Mouse (Mus musculus) hindbrain, embryonic 14.5 days (tissue): ENCODE results near the gene Wnt16. TPM values are rescaled to one million over a fixed set of nuclear protein-coding genes. Genes with fewer than 3 reads are reported as not detected.

Experiments
- ATAC-seq: fragments of 200-750 bp; cut with Nextera tagmentation; 2 replicates; pipeline ENCODE4 v1.8.0; 2017; ENCODE audit warnings: moderate number of reproducible peaks, mild to moderate bottlenecking, moderate TSS enrichment, moderate library complexity; ENCODE audit not compliant: low FRiP score
- DNase-seq: peaks from one replicate; pipeline ENCODE4 v3.0.0-alpha.2; 2015; ENCODE audit warnings: low spot score
- H3K27ac ChIP-seq: fragments of 300-500 bp; sonication (generic); 2 replicates; pipeline ENCODE4 v1.5.1; 2014; ENCODE audit warnings: mild to moderate bottlenecking, moderate library complexity
- H3K27me3 ChIP-seq: fragments of 300-500 bp; sonication (generic); 2 replicates; pipeline ENCODE4 v1.6.1; 2014; ENCODE audit warnings: mild to moderate bottlenecking, low read length, mixed read lengths; ENCODE audit not compliant: control insufficient read depth, insufficient read depth
- H3K36me3 ChIP-seq: fragments of 300-500 bp; sonication (generic); replicated peaks from 2 replicates; pipeline ENCODE4 v1.6.1; 2014; ENCODE audit not compliant: control insufficient read depth, insufficient read depth
- H3K4me1 ChIP-seq: fragments of 300-500 bp; sonication (generic); replicated peaks from 2 replicates; pipeline ENCODE4 v1.6.1; 2014; ENCODE audit warnings: antibody characterized with exemption, low read length, mixed read lengths; ENCODE audit not compliant: control insufficient read depth, insufficient read depth
- H3K4me2 ChIP-seq: fragments of 300-500 bp; sonication (generic); replicated peaks from 2 replicates; pipeline ENCODE4 v1.6.1; 2014; ENCODE audit warnings: mild to moderate bottlenecking, moderate library complexity
- H3K4me3 ChIP-seq: fragments of 300-500 bp; sonication (generic); replicated peaks from 2 replicates; pipeline ENCODE4 v1.5.1; 2014; ENCODE audit warnings: mild to moderate bottlenecking, low read length
- H3K9ac ChIP-seq: fragments of 300-500 bp; sonication (generic); 2 replicates; pipeline ENCODE4 v1.6.1; 2014
- H3K9me3 ChIP-seq: fragments of 300-500 bp; sonication (generic); 2 replicates; pipeline ENCODE4 v1.6.1; 2016; ENCODE audit warnings: low read length; ENCODE audit not compliant: control insufficient read depth
- WGBS: fragments of 180-500 bp; shearing (Covaris S2); extraction: QIAGEN DNeasy Blood & Tissue Kit; methylation state at CpG from one replicate; pipeline ENCODE4 v1.1.7; 2014; 5-methylcytosine and 5-hydroxymethylcytosine counted together
- polyA plus RNA-seq: library from polyadenylated mRNA; unstranded; fragments of >200 nt; fragmentation: Nextera tagmentation; extraction: Ambion mirVana; gene quantifications from 2 replicates; pipeline ENCODE4 v1.2.1, GENCODE M21; 2014

The Wnt16 gene
- polyA plus RNA-seq, 1 experiment from 2014 or later: 0.16 TPM

DNA sequence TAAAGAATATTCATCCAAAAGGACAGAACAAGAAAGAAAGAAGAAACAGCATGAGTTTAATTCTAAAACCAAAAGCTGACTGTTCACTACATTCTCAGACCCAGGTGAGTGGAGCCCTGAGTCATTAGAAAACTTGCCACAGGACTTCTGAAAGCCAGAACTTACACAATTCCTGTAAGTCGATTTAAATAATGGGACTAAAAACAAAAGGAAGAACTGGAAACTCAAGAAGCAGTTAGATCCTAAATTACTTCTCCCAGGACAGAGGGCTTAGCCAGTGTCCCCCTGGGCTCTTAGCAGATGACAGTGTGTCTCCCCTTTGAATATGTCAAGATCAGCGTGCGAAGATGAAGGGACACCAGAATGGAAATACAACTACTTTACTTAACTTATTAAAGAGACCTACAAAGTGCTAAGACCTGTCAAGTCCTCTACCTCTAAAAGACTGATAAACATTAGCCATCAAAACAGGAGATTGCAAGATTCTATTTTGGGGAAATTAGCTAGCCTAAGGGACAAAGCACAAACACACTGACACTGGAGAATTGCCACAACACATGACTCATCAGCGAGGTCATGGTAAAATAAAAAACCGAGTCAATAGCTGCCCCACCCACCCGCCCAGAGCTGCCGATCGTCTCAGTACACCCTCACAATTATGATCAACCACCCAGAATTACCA lies 18.0 kb upstream of the Wnt16 start:
- H3K9me3 ChIP-seq: no peaks in the 10 kb centered on the region
- DNase-seq: no peak
- ATAC-seq: no peak
- no peaks in the 10 kb centered on the region for H3K27me3 ChIP-seq
- 84% methylated on average over 8 of the region's 8 CpGs for WGBS
- H3K4me3 ChIP-seq: no peak overlapping the region
- H3K4me2 ChIP-seq: no peak overlapping the region
- H3K36me3 ChIP-seq: no peaks in the 10 kb centered on the region
- no peaks in the 10 kb centered on the region for H3K4me1 ChIP-seq
- no peak overlapping the region for H3K9ac ChIP-seq
- H3K27ac ChIP-seq: no peak overlapping the region

DNA sequence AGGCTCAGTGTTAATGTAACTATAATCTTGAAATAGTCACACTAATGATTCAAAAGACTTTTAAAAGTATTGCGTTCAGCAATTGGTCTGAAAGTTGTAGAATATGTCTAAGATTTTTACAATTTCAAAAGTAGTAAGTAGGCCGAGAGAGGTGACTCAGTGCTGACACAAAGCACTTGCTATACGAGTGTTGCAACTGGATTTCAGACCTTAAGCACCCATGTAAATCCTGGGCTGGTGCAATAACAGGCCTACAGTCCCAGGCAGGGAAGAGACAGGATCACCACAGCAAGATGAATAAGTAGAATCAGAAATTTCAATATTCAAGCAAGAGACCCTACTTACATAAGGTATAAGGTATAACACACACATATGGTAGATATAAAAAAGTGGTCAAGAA lies 10.1 kb upstream of the Wnt16 start:
- Histone ChIP-seq H3K27ac (no peak overlapping the region), H3K4me2 (no peak overlapping the region), H3K27me3 (no peaks in the 10 kb centered on the region), H3K4me1 (no peaks in the 10 kb centered on the region), H3K4me3 (no peak overlapping the region), H3K9me3 (no peaks in the 10 kb centered on the region), H3K9ac (no peak overlapping the region), H3K36me3 (no peaks in the 10 kb centered on the region)
- 93% methylated on average over 3 of the region's 3 CpGs for WGBS
- no peak for DNase-seq
- ATAC-seq: no peak

DNA sequence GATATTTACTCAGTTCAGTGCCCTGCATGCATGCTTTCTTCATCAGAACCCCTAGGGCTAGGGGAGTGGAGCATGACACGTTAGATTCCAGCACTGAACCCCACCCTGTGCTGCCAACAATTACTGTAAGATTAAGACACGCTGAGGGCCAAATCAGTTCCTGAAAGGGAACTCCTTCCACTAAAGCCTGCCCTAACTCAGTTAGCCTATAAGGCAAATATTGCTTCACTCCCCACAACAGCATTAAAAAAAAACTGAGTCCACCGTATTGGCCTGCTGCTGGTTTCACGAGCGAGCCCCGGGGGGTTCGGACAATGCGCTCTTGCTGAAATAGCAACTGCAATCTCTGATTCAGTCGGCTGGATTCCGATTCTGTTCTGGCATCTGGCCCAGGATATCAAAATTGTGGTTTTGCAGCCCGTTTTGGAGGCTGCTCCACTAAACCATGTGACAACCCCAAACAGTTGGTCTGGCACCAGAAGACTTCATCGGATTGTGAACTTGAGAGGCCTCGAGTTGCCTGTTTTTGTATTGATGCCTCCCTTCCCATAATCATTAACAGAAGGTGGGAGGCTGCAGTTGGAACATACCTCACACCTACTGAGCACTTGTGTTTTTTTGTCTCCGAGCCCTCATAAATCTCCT lies 7.7 kb upstream of the Wnt16 start:
- Histone ChIP-seq H3K4me1 (no peaks in the 10 kb centered on the region), H3K4me2 (no peak overlapping the region; the same call in 1 of the 2 replicates), H3K27me3 (no peaks in the 10 kb centered on the region), H3K9me3 (no peaks in the 10 kb centered on the region), H3K27ac (no peak overlapping the region), H3K9ac (no peak overlapping the region), H3K4me3 (no peak overlapping the region), H3K36me3 (no peaks in the 10 kb centered on the region)
- ATAC-seq: no peak
- 56% methylated on average over 14 of the region's 14 CpGs for WGBS
- no peak for DNase-seq

DNA sequence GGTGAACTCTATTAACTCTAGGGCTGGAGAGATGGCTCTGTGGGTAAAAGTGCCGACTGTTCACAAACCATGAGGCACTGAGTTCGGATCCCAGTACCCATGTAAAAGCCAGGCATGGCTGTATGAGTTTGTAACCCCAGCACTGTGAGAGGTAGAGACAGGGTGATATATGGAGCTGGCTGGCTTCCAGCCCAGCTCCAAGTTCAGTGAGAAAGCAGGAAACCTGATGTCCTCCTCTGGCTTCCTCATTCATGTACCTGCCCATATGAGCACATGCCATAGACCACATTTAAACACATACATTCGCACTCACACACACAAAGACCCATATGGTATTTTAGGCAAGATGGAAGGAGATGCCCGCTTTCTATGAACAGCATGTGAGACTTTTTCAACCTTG lies 5.6 kb upstream of the Wnt16 start:
- WGBS: 90% methylated on average over 4 of the region's 4 CpGs
- Histone ChIP-seq H3K27me3 (peaks cover 11% of the 10 kb centered on the region; the same call in 1 of the 2 replicates), H3K4me1 (no peaks in the 10 kb centered on the region), H3K9ac (no peak overlapping the region), H3K9me3 (no peaks in the 10 kb centered on the region), H3K4me2 (no peak overlapping the region), H3K36me3 (no peaks in the 10 kb centered on the region), H3K27ac (no peak overlapping the region), H3K4me3 (no peak overlapping the region)
- no peak for DNase-seq
- no peak for ATAC-seq

DNA sequence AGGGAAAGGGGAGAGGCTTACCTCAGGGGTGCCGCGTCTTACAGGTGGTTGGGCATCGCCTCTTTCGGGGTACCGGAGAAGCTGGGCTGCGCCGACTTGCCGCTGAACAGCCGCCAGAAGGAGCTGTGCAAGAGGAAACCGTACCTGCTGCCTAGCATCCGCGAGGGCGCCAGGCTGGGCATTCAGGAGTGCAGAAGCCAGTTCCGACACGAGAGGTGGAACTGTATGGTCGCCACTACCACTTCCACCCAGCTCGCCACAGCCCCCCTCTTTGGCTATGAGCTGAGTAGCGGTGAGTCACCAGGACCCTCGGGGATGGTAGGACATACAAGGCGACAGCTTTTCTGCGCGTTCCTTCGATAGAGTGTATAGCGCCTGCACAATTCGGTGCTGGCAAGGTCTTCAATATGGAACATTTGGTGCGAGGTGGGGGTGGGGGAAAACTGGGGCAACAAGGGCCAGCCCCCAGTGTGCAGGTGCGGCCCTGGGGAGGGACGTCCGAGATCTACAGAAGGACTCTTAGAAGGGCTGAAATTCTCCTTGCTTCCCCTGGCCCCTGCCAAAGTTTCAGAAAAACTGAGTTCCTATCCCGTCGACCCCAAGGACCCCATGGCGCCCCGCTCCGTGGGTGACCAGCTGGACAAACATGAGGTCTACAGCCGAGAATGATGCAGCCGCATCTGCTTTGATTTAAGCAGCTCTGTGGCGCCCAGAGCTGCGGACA lies 872 bp downstream of the Wnt16 start:
- WGBS: under 1% methylated on average over 38 of the region's 38 CpGs
- Histone ChIP-seq H3K9ac (peak overlapping the region; percentile 52), H3K27me3 (peaks cover 67% of the 10 kb centered on the region), H3K36me3 (no peaks in the 10 kb centered on the region), H3K4me3 (peak overlapping the region; percentile 38), H3K9me3 (no peaks in the 10 kb centered on the region), H3K4me2 (peak overlapping the region; percentile 81), H3K4me1 (peaks cover 16% of the 10 kb centered on the region), H3K27ac (no peak overlapping the region)
- DNase-seq (peak; percentile 47), ATAC-seq (peak; percentile 76)

DNA sequence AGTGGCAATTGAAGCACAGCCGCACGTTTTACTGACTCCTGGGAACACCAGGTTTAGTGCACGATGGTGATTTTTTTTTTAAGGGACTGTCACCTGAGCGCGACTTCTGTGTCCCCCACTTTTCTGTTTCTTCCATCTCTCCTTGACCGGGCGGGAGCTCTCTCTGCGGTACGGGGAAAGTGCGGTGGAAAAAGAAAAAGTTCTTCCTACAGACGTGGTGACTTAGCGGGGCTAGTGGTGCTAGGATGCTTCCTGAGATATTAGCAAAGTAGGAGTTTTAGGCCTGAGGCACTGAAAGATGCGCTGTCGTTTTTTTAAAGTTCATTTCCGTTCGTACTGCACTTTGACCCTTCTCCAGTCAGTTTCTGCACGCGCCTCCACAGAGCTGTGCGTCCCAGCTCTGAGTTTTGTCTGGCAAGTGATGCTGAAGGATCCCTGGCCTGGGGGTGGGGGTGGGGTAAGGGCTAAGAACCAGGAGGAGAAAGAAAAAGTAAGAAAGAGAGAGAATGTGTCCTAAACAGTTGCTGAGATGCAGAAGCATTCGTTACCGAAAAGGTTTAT lies 1.5 kb downstream of the Wnt16 start:
- no peak for DNase-seq
- H3K27ac ChIP-seq: no peak overlapping the region
- H3K4me1 ChIP-seq: peaks cover 16% of the 10 kb centered on the region
- H3K27me3 ChIP-seq: peaks cover 70% of the 10 kb centered on the region
- no peak overlapping the region for H3K9ac ChIP-seq
- H3K36me3 ChIP-seq: no peaks in the 10 kb centered on the region
- peak overlapping the region; percentile 81 for H3K4me2 ChIP-seq
- H3K4me3 ChIP-seq: peak overlapping the region; percentile 38
- ATAC-seq: no peak
- no peaks in the 10 kb centered on the region for H3K9me3 ChIP-seq
- 2% methylated on average over 21 of the region's 21 CpGs for WGBS

DNA sequence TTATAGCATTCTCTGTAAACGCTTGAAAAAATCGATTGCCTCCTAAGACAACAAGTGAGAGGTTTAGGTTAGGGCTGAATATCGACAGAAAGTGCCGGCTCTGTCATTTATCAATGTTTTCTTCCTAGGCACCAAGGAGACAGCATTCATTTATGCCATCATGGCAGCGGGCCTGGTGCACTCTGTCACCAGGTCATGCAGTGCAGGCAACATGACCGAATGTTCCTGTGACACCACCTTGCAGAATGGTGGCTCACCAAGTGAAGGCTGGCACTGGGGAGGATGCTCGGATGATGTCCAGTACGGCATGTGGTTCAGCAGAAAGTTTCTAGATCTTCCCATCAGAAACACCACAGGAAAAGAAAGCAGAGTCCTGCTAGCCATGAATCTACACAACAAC lies 2.8 kb downstream of the Wnt16 start:
- H3K9me3 ChIP-seq: no peaks in the 10 kb centered on the region
- WGBS: 71% methylated on average over 8 of the region's 8 CpGs
- H3K9ac ChIP-seq: no peak overlapping the region
- H3K27ac ChIP-seq: no peak overlapping the region
- H3K27me3 ChIP-seq: peaks cover 70% of the 10 kb centered on the region
- H3K4me1 ChIP-seq: peaks cover 16% of the 10 kb centered on the region
- H3K4me3 ChIP-seq: no peak overlapping the region
- no peak for DNase-seq
- no peak for ATAC-seq
- H3K36me3 ChIP-seq: no peaks in the 10 kb centered on the region
- H3K4me2 ChIP-seq: no peak overlapping the region

DNA sequence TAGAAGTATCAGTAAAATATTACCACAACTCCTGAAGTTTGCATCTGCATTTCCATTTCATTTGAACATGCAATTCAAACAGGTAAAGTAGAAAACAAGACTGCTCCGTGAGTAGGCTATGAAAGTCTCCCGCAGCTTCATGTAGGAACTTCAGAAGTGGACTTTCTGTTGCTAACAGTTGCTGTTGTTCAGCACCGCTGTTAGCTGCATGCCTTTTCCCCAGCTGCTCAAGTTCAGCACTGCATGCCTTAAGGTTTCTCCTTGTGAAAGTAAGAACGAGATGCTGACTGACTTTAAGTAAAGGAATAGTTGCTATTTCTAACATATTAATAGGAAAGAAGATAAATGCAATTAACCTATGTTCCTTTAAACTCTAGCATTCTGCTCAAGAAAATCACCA lies 4.0 kb downstream of the Wnt16 start:
- 44% methylated on average over 4 of the region's 4 CpGs for WGBS
- ATAC-seq: no peak
- no peaks in the 10 kb centered on the region for H3K36me3 ChIP-seq
- H3K4me1 ChIP-seq: peaks cover 16% of the 10 kb centered on the region
- peaks cover 62% of the 10 kb centered on the region for H3K27me3 ChIP-seq
- H3K9ac ChIP-seq: no peak overlapping the region
- H3K27ac ChIP-seq: no peak overlapping the region
- no peak overlapping the region for H3K4me2 ChIP-seq
- H3K9me3 ChIP-seq: no peaks in the 10 kb centered on the region
- H3K4me3 ChIP-seq: no peak overlapping the region
- DNase-seq: no peak

DNA sequence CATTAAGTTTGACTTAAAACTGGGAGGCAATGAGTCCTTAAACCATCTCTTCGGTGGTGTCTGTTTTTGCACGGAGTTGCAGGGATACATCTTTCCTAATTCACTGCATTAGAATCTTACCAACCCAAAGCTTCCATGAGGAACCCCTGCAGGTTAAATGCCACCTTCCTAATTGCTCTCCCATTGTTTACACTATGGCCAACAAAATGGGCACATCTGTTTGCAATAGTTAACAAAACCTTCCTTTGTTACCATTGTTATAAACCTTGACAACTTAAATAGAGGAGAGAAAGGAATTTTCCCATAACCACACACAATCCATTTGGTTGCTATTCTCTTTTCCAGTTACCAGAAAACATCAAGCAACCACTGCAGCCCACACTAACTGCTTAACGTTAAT lies 5.9 kb downstream of the Wnt16 start:
- Histone ChIP-seq H3K9ac (no peak overlapping the region), H3K27me3 (peaks cover 44% of the 10 kb centered on the region), H3K9me3 (no peaks in the 10 kb centered on the region), H3K4me3 (no peak overlapping the region), H3K4me2 (no peak overlapping the region), H3K4me1 (peaks cover 4% of the 10 kb centered on the region; the same call in 1 of the 2 replicates), H3K27ac (no peak overlapping the region), H3K36me3 (no peaks in the 10 kb centered on the region)
- ATAC-seq (no peak), DNase-seq (no peak)
- 39% methylated on average over 3 of the region's 3 CpGs for WGBS
